Mouse (Mus musculus) lung, adult 2 months (tissue): ENCODE measurements around the gene Smurf2.

Experiments used
- CTCF ChIP-seq: fragments of 200-500 bp; IDR thresholded peaks from 2 replicates; pipeline ENCODE4 v1.5.1; 2011; ENCODE audit warnings: mild to moderate bottlenecking, low read length, control low read depth; ENCODE audit not compliant: insufficient read depth
- POLR2A ChIP-seq: fragments of 200-500 bp; IDR thresholded peaks from 2 replicates; pipeline ENCODE4 v1.6.1; 2011; ENCODE audit warnings: low read depth, mild to moderate bottlenecking, control low read depth, low read length, borderline replicate concordance; ENCODE audit errors: extremely low read depth

DNA sequence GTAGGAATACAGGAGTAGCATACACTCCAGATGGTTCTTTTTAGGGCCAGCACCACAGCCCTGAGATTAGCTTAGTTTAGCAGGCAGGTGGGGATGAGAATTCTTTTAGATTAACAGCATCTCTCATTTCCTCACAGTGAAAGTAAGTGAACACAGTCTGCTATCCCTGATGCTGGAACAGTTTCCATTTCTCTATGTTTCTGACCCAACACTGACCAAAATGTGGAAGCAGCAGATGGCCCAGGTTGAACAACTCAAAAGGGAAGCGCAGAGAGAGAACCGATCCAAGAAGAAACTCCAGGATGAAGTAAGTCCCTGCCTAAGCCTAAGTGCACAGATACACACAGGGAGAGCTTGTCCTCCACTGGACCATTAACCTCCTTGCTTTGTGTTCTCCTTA is 105.2 kb downstream of the Smurf2 start:
- TF ChIP-seq CTCF, result no peak
- no peak for TF ChIP-seq POLR2A
